Mouse (Mus musculus) embryonic facial prominence, embryonic 14.5 days (tissue): Measurements from ENCODE around the gene Cobll1. TPM values are rescaled to one million over a fixed set of nuclear protein-coding genes. Genes with fewer than 3 reads are reported as not detected.

Source experiments
- ATAC-seq: fragments of 200-750 bp; cut with Nextera tagmentation; 2 replicates; pipeline ENCODE4 v1.8.0; 2017; ENCODE audit warnings: low read depth, moderate number of reproducible peaks, moderate TSS enrichment
- DNase-seq: peaks from one replicate; pipeline ENCODE4 v3.0.0-alpha.2; 2015; ENCODE audit warnings: low spot score
- H3K27ac ChIP-seq: fragments of 300-500 bp; sonication (generic); replicated peaks from 2 replicates; pipeline ENCODE4 v1.5.1; 2014; ENCODE audit warnings: low read depth, mild to moderate bottlenecking, low read length, moderate library complexity
- H3K27me3 ChIP-seq: fragments of 300-500 bp; sonication (generic); replicated peaks from 2 replicates; pipeline ENCODE4 v1.6.1; 2014; ENCODE audit warnings: low read length; ENCODE audit not compliant: control insufficient read depth, insufficient read depth
- H3K36me3 ChIP-seq: fragments of 300-500 bp; sonication (generic); 2 replicates; pipeline ENCODE4 v1.6.1; 2014; ENCODE audit warnings: low read length, mixed read lengths; ENCODE audit not compliant: control insufficient read depth, insufficient read depth
- H3K4me1 ChIP-seq: fragments of 300-500 bp; sonication (generic); 2 replicates; pipeline ENCODE4 v1.6.1; 2014; ENCODE audit warnings: antibody characterized with exemption, low read length; ENCODE audit not compliant: control insufficient read depth, insufficient read depth
- H3K4me2 ChIP-seq: fragments of 300-500 bp; sonication (generic); 2 replicates; pipeline ENCODE4 v1.6.1; 2014; ENCODE audit warnings: low read depth, mild to moderate bottlenecking, low read length, moderate library complexity, mixed read lengths
- H3K4me3 ChIP-seq: fragments of 300-500 bp; sonication (generic); 2 replicates; pipeline ENCODE4 v1.5.1; 2014; ENCODE audit warnings: low read depth, mild to moderate bottlenecking, low read length
- H3K9ac ChIP-seq: fragments of 300-500 bp; sonication (generic); 2 replicates; pipeline ENCODE4 v1.6.1; 2014; ENCODE audit warnings: low read depth, mild to moderate bottlenecking, low read length, moderate library complexity, mixed read lengths
- H3K9me3 ChIP-seq: fragments of 300-500 bp; sonication (generic); 2 replicates; pipeline ENCODE4 v1.6.1; 2016; ENCODE audit warnings: low read length; ENCODE audit not compliant: control insufficient read depth
- WGBS: fragments of 180-500 bp; shearing (Covaris S2); extraction: QIAGEN DNeasy Blood & Tissue Kit; methylation state at CpG from one replicate; pipeline ENCODE4 v1.1.7; 2014; 5-methylcytosine and 5-hydroxymethylcytosine counted together
- polyA plus RNA-seq: library from polyadenylated mRNA; unstranded; fragments of >200 nt; fragmentation: Nextera tagmentation; extraction: Ambion mirVana; gene quantifications from 2 replicates; pipeline ENCODE4 v1.2.1, GENCODE M21; 2014

Cobll1 gene
- polyA plus RNA-seq, 1 experiment from 2014 or later, result 4.1 TPM

- ATAC-seq, result no peak
- WGBS, result 71% methylated on average over 1 of the region's 1 CpGs
Measured at GRCm38 (mm10) chr2:65100001-65100400, 139.2 kb downstream of the Cobll1 start.

DNA sequence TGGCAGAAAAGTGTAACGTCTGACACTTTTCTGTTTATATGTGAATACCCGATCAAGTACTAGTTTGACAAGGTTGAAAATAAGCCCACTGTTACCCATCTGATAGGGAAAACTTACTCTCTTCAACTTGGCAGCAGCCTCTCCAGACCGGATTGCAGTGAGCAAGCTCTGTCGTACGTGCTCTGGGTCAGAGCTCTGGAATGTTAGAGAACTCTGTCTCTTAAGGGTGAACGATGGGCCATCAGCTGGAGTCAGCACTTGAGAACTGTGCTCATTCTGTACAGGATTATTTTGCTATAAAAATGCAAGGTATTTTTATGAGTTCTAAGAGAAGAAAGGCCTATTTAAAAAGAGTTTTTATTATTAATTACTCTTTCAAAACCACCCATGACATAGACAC, 143.6 kb downstream of the Cobll1 start:
- Histone ChIP-seq H3K4me3 (no peak overlapping the region), H3K4me2 (no peak overlapping the region), H3K9ac (no peak overlapping the region), H3K9me3 (no peaks in the 10 kb centered on the region), H3K36me3 (no peaks in the 10 kb centered on the region), H3K27ac (no peak overlapping the region), H3K4me1 (no peaks in the 10 kb centered on the region), H3K27me3 (no peaks in the 10 kb centered on the region)
- WGBS, result 71% methylated on average over 6 of the region's 6 CpGs
- no peak for ATAC-seq
- DNase-seq, result no peak

More at GRCm38 (mm10) chr2:65100001-65100400, 139.2 kb downstream of the Cobll1 start:
- Histone ChIP-seq H3K27ac (no peak overlapping the region), H3K36me3 (no peaks in the 10 kb centered on the region), H3K4me2 (no peak overlapping the region), H3K4me3 (no peak overlapping the region), H3K9me3 (no peaks in the 10 kb centered on the region), H3K9ac (no peak overlapping the region), H3K4me1 (no peaks in the 10 kb centered on the region), H3K27me3 (no peaks in the 10 kb centered on the region)
- DNase-seq, result no peak

- no peaks in the 10 kb centered on the region for H3K4me1 ChIP-seq
- WGBS, result 72% methylated on average over 2 of the region's 2 CpGs
- no peak overlapping the region for H3K4me3 ChIP-seq
- no peak overlapping the region for H3K9ac ChIP-seq
- no peaks in the 10 kb centered on the region for H3K27me3 ChIP-seq
- no peaks in the 10 kb centered on the region for H3K36me3 ChIP-seq
- no peak for ATAC-seq
- H3K27ac ChIP-seq, result no peak overlapping the region
- no peak overlapping the region for H3K4me2 ChIP-seq
- peak; percentile 42 for DNase-seq
- no peaks in the 10 kb centered on the region for H3K9me3 ChIP-seq
Measured at GRCm38 (mm10) chr2:65093990-65094389, 145.2 kb downstream of the Cobll1 start.

- 70% methylated on average over 2 of the region's 2 CpGs for WGBS
- ATAC-seq, result no peak
- H3K4me1 ChIP-seq, result no peaks in the 10 kb centered on the region
Measured at GRCm38 (mm10) chr2:65090986-65091385, 148.2 kb downstream of the Cobll1 start.

GRCm38 (mm10) chr2:65087197-65087596, 152.0 kb downstream of the Cobll1 start:
- Histone ChIP-seq H3K9me3 (no peaks in the 10 kb centered on the region), H3K36me3 (no peaks in the 10 kb centered on the region), H3K27me3 (no peaks in the 10 kb centered on the region), H3K4me3 (no peak overlapping the region), H3K4me2 (no peak overlapping the region), H3K9ac (no peak overlapping the region), H3K4me1 (no peaks in the 10 kb centered on the region), H3K27ac (no peak overlapping the region)
- ATAC-seq, result no peak
- 75% methylated on average over 3 of the region's 3 CpGs for WGBS
- DNase-seq, result no peak

More at GRCm38 (mm10) chr2:65090986-65091385, 148.2 kb downstream of the Cobll1 start:
- no peak overlapping the region for H3K4me3 ChIP-seq
- DNase-seq, result no peak
- H3K9ac ChIP-seq, result no peak overlapping the region
- H3K4me2 ChIP-seq, result no peak overlapping the region
- H3K27ac ChIP-seq, result no peak overlapping the region
- H3K27me3 ChIP-seq, result no peaks in the 10 kb centered on the region
- no peaks in the 10 kb centered on the region for H3K36me3 ChIP-seq
- no peaks in the 10 kb centered on the region for H3K9me3 ChIP-seq

DNA sequence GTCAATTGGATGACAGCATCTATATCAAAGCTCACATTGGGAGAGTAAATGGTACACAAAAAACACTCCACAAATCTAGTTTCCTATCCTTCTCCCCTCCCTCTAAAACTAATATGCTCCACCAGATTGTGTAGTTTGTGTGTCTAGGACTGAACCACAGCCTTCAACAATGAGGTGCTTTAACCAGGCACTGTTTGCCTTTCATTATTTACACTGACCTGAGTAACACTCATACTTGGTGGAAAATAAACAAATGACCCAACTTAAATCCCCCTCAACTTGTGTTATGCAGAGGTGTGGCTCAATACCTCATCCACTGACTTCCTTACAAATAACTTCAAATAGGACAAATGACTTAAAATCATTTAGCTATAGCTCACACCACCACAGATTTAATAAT, 155.8 kb downstream of the Cobll1 start:
- Histone ChIP-seq H3K4me1 (no peaks in the 10 kb centered on the region), H3K27me3 (no peaks in the 10 kb centered on the region), H3K4me3 (no peak overlapping the region), H3K36me3 (no peaks in the 10 kb centered on the region), H3K4me2 (no peak overlapping the region), H3K27ac (no peak overlapping the region), H3K9ac (no peak overlapping the region), H3K9me3 (no peaks in the 10 kb centered on the region)
- DNase-seq (no peak), ATAC-seq (no peak)

GRCm38 (mm10) chr2:65077544-65077943, 161.7 kb downstream of the Cobll1 start:
- no peak overlapping the region for H3K4me3 ChIP-seq
- 59% methylated on average over 3 of the region's 3 CpGs for WGBS
- no peaks in the 10 kb centered on the region for H3K9me3 ChIP-seq
- DNase-seq (no peak), ATAC-seq (no peak)
- no peaks in the 10 kb centered on the region for H3K4me1 ChIP-seq
- H3K27ac ChIP-seq, result no peak overlapping the region
- no peak overlapping the region for H3K4me2 ChIP-seq
- no peaks in the 10 kb centered on the region for H3K27me3 ChIP-seq
- no peaks in the 10 kb centered on the region for H3K36me3 ChIP-seq
- H3K9ac ChIP-seq, result no peak overlapping the region

DNA sequence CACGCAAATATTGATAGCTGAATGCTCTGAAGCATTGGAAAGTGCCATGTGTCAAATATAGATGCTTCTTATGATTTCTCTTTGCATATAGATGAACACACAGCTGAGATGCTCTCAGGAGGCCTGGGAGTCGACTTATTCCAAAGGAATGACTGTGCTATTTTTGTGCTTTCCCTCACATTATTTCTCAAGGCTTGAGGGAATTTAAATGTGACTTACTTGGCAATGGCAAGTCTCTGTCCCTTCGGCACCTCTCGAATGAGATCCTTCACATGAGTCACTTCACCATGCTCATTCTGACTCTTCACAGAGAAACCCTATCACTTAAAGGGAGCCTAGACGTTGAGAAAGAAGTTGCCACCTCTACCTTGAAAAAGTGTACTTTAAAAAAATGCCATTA, 163.4 kb downstream of the Cobll1 start:
- H3K36me3 ChIP-seq, result no peaks in the 10 kb centered on the region
- H3K4me1 ChIP-seq, result no peaks in the 10 kb centered on the region
- H3K27me3 ChIP-seq, result no peaks in the 10 kb centered on the region
- no peak overlapping the region for H3K27ac ChIP-seq
- H3K9me3 ChIP-seq, result no peaks in the 10 kb centered on the region
- no peak overlapping the region for H3K9ac ChIP-seq
- H3K4me2 ChIP-seq, result no peak overlapping the region
- H3K4me3 ChIP-seq, result no peak overlapping the region
- DNase-seq, result no peak
- no peak for ATAC-seq
- WGBS, result 88% methylated on average over 5 of the region's 5 CpGs

GRCm38 (mm10) chr2:65075431-65075830, 163.8 kb downstream of the Cobll1 start:
- Histone ChIP-seq H3K9me3 (no peaks in the 10 kb centered on the region), H3K36me3 (no peaks in the 10 kb centered on the region), H3K9ac (no peak overlapping the region), H3K4me2 (no peak overlapping the region), H3K4me3 (no peak overlapping the region), H3K4me1 (no peaks in the 10 kb centered on the region), H3K27me3 (no peaks in the 10 kb centered on the region), H3K27ac (no peak overlapping the region)
- no peak for ATAC-seq
- peak; percentile 22 for DNase-seq
- 61% methylated on average over 4 of the region's 4 CpGs for WGBS
